Mouse (Mus musculus) frontal cortex, postnatal 14 days (tissue): ENCODE measurements around the gene M1ap.
A peak's percentile ranks its signal among the peaks of the same experiment; 100 is the strongest.

Experiments used
- DNase-seq, 2 experiments: peaks; one replicate each; pipeline ENCODE4 v3.0.0; 2022; ENCODE audit warnings: low spot score in 2 of 2

The M1ap gene

DNA sequence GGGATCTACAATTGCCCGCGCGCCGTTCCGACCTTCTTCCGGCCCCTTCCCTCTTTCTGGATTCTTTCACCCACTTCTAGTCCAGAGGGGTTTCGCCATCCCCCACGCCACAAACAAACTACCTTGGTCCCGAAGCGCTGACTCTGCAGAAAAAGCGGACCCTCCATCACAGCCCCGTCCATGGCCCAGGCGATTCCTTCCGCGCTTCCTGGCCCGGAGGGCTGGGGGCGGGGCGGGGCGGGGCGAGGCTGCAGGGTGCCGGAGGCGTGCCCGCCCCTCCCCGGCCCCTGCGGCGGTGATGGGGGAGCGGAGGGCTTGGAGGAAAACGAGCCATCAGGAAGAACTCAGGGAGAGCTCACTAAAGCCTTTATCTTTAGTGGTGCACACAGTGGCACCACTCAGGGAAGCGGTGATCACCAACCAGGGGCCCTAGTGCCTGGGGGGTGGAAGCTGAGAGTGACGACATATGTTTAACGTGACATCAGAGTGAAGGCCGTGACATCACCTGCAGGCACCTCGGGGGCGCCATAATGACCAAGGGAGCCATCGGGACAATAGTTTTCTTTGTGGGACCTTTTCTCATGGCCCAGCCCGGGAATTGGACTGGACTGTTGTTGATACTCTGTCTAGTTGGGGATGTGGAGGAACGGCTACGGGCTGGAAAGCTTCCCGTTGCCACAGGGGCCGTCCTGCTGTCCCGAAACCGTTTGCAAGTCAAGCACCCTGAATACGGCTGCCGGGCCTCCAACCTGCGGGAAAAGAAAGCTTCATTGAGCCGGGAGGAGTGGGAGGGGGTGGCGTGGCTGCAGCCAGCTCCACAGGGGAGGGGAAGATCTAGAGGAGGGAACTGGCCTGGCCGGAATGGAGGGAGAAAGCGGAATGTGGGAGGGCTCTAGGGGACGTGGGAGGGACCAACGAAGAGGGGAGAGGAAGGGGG is 86.8 kb downstream of the M1ap start, which contains the start of the genes Dok1 and Loxl3:
Dok1 (minus strand) TSS at position 223 of the 937 bp plus-strand sequence.
Loxl3 (plus strand) TSS at position 925 of the 937 bp plus-strand sequence.
- no peak for DNase-seq

DNA sequence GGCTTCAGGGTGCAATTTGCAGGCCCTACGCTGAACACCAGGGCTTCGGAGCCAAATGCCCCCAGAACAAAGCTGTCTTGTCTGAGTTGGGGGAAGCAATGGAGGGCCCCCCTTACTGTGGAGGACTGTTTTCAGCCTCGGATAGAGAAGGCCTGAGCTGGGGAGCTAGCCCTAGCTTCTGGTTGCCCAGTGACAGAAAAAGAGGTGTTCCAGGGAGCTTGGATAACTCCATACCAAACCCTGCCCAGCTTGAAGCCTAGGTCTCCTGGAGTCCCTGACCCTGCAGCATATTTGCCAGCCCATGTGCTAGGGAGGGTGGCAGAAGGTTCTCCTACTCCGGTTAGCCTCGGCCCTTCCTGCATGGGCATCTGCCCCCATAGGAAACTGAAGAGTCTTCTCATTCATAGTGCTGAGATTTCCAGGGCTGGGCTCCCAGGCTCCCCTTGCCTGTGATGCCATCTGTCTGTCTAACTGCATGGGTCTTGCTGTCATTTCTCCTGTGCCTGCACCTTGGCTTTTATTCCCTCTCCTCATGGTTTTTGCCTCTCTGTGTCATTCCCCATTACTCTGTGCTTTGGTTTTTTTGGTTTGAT is 87.9 kb downstream of the M1ap start:
- DNase-seq: no peak

DNA sequence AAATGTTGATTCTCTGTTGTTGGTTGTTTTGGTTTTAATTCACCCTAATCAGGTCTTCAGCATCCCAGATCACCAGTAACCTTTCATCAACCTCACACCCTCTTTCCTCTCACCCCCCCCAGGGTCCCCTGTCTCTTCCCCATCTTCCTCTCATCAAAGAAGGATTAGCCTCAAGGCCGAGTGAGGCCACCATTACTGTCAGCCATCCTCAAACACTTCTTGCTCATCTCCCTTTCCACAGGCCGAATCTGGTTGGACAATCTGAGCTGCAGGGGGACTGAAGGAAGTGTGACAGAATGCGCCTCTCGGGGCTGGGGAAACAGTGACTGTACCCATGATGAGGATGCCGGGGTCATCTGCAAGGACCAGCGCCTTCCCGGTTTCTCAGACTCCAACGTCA is 90.5 kb downstream of the M1ap start:
- no peak for DNase-seq

DNA sequence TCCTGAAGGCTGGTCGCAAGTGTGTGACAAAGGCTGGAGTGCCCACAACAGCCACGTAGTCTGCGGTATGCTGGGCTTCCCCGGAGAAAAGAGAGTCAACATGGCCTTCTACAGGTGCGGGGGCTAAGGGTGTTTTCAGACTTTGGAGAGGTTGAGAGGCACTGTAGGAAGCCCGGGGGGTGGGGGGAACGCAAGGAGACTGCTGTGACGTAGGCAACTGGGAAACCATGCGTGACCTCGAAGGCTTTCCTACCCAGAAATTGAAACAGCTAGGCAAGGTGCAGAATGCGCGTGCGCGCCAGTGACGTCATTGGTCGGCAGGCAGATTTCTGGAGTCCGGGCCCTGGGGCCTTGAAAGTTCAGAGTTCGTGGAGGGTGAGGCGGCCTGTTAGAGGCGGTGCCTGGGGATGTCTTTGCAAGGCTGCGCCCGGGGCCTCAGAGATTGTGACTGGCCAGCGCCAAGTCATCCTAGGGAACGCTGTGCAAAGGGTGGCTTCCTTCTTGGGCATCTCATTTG is 91.9 kb downstream of the M1ap start:
- DNase-seq: peak; percentile 76 to 77

- DNase-seq: no peak
These were observed 93.9 kb downstream of the M1ap start for GRCm38 (mm10) chr6:83040601-83041000.

DNA sequence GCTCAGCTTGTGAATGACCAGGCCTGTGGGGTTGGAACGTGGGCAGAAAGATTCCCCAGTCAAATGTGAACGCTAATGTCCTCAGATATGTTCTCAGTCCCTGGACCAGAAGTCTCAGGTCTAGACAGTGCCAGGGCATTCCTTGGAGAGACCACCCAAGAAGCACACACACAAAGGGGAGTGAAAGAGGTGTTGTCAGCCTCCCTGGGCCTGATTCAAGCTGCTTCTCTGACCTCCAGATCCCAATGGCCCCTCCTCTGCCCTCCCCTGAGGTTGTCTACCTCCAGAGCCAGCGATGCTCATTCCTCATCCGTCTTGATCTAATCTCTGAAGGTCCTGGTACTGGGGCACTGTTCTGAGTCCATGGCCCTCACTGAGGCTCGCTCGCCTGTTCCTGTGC is 96.9 kb downstream of the M1ap start:
- no peak for DNase-seq

GRCm38 (mm10) chr6:83043993-83044392 is 97.3 kb downstream of the M1ap start:
- DNase-seq: no peak

DNA sequence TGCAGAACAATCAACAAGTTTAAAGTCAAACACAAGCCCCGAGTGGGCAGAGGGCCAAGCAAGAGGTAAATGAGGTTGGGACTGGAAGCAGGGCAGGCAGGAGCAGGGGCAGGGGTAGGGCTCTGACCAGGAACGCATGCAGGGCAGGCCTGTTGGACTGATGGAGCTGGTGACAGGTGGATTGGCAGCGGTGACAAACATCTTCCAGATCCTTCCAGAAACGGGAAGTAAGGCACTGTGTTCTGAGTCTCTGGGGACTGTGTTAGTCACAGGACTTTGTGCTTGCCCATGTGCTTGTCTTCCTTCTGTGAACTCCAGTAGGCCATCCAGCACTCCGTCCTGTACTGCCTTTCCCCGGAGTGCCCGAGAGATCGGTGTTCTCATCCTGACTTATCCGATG is 98.0 kb downstream of the M1ap start:
- no peak for DNase-seq

DNA sequence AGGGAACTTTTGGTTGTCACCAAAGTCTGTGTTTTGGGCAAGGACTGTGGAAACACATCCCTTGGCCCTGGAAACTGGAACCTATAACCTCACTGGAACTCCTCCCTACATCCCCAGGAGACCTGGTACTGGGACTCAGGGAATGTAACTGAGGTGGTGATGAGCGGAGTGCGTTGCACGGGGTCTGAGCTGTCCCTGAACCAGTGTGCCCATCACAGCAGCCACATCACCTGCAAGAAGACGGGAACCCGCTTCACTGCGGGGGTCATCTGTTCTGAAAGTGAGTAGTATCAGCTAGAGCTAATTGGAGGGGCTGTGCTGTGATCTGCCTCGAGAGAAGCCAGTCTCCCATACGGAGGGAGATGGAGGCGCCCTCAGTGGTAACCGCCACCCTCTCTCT is 102.7 kb downstream of the M1ap start:
- no peak for DNase-seq

- peak in 1 of 2 experiments; percentile 38 for DNase-seq
These were observed 106.6 kb downstream of the M1ap start for GRCm38 (mm10) chr6:83053136-83053960.

- peak; percentile 95 to 96 for DNase-seq
These were observed 107.6 kb downstream of the M1ap start, which contains the start of gene Aup1 for GRCm38 (mm10) chr6:83054074-83054851. TSS of gene Aup1 (plus strand) at chr6:83054521.

DNA sequence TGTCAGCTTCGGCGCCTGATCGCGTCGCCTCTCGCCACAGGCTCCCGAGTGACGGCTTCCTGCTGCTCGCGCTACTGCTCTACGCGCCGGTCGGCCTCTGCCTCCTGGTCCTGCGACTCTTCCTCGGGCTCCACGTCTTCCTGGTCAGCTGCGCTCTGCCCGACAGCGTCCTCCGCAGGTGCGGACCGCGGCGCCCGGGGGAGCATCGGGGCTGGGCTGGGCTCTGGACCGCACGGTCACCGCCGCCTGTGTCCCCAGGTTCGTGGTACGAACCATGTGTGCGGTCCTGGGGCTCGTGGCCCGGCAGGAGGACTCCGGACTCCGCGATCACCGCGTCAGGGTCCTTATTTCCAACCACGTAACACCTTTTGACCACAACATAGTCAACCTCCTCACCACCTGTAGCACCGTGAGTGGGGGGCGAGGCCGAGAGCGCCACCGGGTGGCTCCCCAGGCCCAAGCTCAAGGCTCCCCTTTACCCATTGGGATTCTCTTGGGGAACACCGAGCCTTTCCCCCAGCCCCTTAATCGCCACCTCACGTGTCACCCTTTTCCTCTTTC is 108.2 kb downstream of the M1ap start, which contains the start of gene Htra2:
Htra2 (minus strand) TSS at position 403 of the 561 bp plus-strand sequence.
- DNase-seq: no peak

DNA sequence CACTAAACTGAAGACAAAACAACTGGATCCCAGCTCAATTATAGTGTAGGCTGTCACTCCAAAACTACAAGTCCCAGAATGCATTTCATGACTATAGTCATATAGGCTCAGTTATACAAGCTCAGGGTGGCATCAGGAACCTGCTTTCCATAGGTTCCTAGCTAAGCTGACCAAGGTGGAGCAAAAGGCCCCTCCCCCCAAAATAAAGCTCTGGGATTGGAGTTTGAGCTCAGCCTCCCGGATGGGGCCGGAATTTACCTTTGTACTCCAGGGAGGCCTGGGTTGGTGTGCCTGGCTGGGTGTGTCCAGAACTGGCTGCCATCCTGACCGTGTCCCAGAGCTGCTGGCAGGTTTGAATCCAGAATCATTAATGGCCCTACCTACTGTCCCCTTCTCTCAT is 111.1 kb downstream of the M1ap start, which contains the start of gene Dqx1:
Dqx1 (plus strand) TSS at position 55 of the 400 bp plus-strand sequence.
- no peak for DNase-seq

GRCm38 (mm10) chr6:83058725-83059124 is 112.0 kb downstream of the M1ap start:
- no peak for DNase-seq

DNA sequence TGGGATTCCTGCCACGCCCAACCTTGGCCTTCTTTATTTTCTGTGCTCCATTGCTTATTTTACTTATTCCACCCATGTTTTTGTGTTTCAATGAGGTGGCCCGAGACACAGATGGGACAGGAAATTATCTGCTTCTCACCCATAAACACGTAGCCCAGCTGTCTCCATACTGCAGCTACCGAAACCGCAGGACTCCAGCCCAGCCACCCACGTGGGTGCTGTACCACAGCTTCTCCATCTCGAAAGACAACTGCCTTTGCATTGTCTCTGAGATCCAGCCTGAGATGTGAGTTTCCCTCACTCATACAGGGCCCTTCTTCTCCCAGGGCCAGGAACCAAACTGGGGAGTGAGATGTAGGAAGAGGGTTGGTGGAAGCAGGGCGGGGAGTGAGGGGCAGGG is 119.3 kb downstream of the M1ap start:
- no peak for DNase-seq

DNA sequence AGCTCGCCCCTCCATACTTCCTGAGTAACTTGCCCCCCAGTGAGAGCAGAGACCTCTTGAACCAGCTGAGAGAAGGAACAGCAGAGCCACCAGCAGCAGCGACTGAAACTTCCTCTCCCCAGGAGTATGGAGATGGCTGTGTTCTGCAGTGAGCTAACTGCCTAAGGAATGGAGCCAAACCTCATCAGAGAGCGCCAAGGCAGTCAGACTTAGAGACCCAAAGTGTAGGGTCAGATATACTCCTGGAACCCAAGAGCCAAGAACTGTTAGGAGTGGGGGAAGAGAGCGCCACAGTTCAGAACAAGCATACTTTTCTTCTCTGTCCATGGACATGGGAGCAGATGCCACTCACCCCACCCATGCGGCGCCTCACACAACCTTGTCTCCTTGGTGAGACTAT is 119.7 kb downstream of the M1ap start:
- DNase-seq: no peak

- no peak for DNase-seq
These were observed 121.5 kb downstream of the M1ap start for GRCm38 (mm10) chr6:83068221-83068620.

DNA sequence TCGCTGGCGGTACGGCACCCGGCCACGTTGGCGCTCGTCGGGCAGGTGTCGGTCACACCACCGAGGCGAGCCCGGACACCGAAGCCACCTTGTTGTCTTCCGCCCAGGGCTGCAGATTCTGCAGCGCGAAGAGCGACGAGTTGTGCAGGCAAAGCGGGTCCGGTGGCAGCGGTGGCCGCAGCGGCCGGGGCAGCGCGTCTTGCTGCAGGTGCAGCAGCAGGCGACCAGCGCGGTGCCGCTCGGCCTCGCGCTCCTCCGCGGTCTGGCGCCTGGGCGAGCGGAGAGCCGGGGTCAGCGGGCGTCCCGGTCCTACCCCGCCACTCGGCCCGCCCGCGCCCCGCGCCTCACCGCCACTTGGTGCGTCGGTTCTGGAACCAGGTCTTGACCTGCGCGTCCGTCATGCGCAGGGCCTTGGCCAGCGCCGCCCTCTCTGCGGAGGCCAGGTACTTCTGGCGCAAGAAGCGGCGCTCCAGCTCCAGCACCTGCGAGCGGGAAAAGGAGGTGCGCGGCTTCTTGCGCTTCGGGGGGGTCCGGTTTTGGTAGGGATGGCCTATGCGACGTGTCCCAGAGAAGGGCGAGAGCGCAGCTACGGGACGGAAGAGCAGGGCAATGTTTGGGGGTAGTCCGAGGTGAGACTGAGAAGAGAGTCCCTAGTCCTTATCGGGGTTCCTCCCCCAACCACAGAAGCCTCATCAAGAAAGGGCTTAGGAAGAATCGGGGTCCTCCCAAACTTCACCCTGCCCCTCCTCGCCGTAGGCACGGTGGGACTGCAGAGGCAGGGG is 122.2 kb downstream of the M1ap start:
- no peak for DNase-seq

DNA sequence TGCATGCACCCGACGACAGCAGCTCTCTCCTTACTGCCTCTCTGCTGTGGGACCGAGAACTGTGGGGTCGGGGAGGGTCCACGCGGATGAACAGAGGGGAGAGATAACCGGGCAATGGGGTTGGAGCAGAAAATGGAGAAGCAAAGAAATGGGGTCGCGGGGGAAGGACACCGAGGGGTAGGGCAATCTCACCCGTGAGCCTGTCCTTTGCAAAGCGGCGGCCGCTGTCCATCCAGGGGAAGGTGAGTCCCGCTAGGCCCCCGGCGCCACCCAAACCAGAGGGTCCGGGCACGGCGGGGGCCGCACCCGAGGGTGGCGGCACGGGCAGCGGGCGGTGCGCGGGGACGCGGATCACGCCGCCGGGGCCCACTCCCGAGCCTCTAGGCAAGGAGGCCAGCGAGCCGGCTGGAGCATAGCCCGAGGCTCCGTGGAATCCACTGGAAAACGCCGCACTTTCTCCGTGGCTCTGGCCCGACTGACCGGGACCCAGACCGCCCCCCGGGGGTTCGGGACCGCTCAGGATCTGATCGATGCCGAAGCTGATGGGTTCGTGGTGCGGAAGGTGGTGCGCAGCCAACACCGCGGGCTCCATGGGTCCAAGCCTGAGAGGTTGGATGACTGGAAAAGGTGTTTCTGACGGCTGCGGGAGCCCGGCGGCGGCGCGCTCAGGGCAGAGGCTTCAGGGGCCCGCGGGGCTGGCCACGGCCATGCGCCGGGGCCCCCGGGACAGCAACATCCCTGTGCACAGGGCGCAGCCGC is 123.0 kb downstream of the M1ap start:
- no peak for DNase-seq

GRCm38 (mm10) chr6:83070247-83070310 is 123.4 kb downstream of the M1ap start, which contains the start of gene Tlx2:
TSS of gene Tlx2 (minus strand) at chr6:83070293.
- no peak for DNase-seq
